Mouse (Mus musculus) urinary bladder, adult 2 months (tissue): Measurements from ENCODE around the gene Tmem229a. TPM values are rescaled to one million over a fixed set of nuclear protein-coding genes. Genes with fewer than 3 reads are reported as not detected.

ENCODE experiments used
- DNase-seq: peaks from one replicate; pipeline ENCODE4 v3.0.0; 2022; ENCODE audit warnings: low spot score
- polyA plus RNA-seq: library from polyadenylated mRNA; depleted of rRNA; stranded (reverse); fragments of >200 nt; gene quantifications from 2 replicates; pipeline ENCODE4 v1.2.3, GENCODE M21; 2012; rRNA removed

The Tmem229a gene
- polyA plus RNA-seq = 9.3 and 12.0 TPM in 2 replicates

DNA sequence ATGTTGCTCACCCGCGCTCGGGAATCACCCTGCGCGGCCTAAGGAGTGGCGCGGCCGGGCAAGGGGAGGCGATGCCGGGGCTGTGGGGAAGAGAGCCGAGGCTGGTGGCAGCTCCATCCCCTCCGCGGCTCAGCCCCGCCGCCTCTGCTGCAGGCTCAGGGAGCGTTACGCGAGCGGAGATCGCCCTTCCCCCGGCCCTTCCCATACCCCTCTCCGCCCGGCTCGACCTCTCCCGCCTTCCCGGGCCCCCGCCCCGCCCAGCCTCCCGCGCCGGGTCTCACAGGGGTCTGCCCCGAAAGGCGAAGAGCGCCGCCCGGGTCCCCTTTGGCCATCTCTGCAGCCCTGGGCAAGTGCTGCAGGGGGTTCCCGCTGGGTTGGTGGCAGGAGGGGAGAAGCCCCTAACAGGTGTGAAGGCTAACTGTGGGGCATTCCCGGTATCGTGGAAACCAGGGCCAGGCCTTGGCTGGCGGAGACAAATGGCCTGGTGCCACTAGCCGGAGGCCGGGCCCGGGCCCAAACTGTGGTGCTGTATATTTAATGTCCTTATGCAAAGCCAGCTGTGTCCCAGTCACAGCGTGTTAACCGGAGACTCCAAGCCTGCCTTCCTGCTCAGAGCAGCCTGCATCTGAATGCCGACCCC lies at the start of gene Tmem229a:
Gene Tmem229a (minus strand): TSS at position 352 of the 640 bp plus-strand sequence.
- no peak for DNase-seq

DNA sequence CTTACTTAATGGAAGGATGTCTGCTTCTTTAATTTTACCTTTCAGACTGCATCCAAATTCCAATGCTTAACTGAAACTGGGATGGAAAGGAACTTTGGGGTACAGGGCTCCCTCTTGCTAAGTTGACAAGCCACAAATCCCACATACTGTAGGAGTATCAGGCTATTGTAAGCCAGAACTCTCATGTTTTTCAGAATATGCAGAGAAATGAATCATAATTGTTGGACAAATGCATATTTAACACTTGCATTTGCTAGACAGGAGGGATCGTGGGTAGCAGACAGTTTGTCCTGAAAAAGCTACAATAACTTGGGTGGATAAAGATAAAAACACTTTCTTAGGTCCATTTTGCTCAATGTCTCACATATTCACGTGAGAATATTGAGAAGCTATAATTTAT lies 37.7 kb upstream of the Tmem229a start:
- no peak for DNase-seq

DNA sequence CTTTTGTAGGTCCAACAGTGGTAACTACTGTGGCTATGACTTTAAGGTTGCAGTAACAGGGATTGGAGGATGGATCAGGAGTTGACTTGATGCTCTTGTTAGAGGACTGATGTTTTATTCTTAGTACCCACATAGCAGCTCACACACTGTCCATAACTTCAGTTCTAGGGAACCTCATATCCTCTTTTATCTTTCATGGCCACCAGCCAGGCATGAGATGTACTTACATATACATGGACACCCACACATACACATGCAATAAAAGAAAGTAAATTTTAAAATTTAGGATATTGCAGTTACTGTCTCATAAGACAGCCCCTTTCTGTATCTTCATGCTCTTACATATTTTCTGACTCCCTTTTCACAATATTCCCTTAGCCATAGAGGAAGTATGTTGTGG lies 33.7 kb upstream of the Tmem229a start:
- no peak for DNase-seq

DNA sequence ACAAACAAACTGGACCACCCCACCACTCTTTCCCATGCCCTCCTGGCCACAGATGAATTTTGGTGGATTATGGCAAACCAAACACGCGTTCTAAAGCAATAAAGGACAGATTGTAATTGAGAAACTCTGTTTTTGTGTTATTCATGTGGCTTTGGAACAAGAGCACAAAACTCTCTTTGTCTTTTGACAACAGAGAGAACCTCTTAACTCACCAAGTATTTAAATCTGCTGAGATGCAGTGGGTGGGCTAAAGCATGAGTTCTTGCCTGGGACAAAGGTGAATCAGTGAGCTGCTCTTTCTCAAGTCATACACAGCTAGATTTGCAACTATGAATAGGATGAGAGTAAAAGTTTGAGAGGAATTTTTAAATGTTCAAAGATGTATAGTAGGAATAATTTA lies 20.1 kb upstream of the Tmem229a start:
- DNase-seq = no peak

DNA sequence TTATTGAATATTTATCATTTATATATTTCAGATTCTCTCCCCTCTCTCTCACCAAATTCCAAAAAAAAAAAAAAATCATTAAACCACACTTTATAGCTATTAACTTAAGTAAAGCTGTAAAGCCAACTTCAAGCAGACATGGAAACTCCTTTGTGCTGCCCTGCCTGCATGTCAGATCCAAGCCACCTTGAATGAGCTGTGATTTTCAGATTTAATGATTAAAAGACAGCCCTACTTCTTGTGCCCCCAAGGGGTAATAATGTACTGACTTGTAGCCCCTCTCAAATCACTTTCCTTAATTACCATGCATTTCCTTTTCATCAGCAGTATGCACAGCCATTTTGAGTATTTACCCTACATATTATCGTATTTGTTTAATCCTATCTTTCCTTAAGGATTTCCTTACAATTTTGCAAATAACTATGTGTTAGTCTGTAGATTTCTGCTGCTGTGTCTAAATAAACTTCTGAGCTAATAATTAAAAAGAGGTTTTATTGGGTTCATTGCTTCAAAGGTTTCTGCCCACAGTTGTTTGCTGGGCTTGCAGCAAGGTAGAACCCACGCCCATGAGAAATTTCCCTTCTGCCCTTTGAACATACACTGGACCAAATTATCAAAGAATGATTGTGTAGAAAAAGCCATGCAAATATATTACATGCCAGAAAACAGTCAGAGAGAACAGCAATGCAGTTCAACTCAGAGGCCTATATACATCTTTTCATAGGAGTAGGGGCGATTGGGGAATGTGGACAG lies 12.6 kb upstream of the Tmem229a start:
- no peak for DNase-seq

DNA sequence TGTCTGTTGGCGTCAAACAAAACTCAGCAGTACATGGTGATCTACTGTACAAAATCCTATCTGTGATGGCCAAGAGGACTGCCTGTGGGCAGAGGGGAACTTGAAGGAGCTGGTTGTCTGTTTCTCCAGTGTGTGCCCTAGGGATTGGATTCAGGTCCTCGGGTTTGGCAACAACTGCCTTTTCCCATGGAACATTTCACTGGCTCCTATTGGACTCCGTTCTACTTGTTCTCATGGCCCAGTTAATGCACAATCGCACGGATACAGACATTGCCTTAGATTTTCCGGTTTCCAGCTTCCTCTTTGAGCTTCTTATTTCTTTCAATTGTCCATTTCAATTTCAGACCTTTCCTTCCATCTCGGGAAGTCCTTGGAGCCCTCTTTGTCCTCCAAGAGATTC lies 11.6 kb upstream of the Tmem229a start:
- DNase-seq = no peak

DNA sequence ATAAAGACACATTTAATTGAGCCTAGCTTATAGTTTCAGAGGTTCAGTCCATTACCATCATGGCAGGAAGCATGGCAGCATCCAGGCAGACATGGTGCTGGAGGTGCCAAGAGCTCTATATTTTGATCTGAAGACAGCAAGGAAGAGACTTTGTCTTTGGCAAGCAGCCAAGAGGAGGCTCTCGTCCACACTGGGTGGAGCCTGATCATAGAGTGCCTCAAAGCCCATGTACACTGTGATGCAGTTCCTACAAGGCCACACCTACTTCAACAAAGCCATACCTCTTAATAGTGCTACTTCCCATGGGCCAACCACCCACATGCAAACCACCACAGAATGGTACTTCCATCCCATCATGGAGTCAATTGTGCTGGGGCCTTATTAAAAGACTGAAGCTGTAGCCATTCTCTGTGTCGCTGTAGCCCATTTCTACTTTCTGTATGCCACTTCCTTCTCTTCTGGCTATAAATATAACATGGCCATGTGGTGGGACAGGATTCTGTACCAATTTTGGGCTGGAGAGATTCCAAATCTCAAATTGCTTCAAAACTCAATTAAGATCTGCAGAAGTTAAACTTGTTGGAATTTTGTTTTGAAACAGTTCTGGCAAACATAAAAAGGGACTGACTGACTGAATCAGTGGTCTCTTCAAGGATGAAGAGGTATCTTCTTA lies 10.0 kb upstream of the Tmem229a start:
- DNase-seq = no peak

DNA sequence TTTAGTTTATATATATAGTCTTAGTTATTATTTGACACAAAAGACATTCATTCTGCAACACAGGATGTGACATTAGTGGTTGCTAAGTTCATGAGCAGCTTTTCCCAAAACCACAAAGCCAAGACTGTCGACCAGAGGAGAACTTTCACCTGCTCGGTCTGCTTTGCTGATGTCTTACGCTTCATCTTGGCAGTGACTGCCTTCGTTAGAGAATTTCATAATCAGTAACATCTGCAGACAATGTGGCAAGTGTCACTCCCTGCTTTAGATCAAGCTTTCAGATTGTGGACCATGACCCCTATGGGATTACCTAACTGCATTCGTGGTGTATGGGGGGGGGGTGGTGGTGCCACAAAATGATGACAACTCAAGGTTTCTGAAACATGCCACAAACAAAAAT lies 7.7 kb upstream of the Tmem229a start:
- no peak for DNase-seq

DNA sequence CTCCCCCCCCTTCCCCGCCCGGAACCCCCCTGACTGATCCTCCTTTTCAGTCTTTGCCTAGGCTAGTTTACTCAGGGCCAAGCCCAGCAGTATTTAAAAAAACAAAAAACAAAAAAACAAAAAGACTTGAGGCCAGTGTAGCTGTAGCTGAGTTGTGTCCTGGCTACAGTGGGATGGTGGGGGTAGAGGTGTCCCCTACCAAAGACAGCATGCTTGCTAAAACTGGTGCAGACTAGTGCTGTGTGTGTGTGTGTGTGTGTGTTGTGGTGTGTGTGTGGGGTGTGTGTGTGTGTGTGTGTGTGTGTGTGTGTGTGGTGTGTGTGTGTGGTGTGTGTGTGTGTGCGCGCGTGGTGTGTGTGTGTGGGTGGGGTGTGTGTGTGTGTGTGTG lies 483 bp upstream of the Tmem229a start:
- no peak for DNase-seq

DNA sequence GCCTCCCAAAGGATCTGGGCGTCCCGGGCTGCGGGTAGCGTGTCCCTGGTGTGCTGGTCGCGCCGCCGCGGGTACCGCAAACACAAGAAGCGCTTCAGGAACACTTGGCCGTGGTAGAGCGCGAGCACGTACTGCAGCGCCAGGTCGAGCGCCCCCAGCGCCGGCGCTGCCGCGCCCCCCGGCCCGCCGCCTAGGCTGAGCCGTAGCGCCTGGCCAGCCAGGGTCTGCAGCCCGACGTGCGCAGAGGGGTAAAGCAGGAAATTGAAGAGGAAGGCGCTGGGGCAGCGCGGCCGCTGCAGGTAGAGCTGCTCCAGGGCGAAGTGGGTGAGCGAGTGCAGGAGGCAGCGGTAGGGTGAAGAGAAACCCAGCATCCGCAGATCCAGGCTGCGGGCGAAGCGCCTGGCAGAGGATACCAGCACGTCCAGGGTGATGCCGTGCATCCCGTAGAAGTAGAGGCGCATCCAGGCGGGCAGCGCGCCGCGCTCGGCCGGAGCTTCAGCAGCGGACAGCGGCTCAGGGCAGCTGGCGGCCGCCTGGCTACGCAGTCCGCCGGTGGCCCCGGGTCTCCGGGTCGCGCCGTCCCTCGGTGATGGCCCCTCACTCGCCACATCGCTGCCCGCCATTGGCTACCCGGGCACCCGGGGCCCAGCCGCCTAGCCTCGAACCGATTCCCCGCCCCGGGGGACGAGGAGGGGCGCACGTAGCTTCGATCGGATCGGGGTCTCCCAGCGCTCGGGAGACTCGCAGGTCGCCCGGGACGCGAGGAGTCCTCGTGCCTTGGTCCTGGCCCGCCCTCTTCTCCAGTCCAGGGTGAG lies 759 bp downstream of the Tmem229a start:
- peak; percentile 44 for DNase-seq

DNA sequence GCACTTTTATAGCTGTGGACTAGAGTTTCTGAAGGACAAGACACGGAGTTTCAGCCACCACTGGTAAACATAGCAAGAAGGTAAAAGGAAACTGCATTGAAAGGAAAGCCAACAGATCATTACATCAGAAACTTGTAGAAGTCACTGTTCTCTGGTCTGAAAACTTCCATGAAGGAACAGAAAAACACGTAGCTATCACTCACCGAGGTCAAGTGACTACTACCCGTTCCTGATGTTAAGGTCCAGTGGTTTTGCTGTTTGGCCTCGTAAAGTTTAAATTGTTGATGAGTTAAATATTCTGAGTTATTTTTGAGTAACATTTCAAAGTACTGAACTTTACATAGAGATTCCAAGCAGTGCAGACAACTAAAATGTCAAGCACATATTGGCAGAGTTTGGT lies 2.0 kb downstream of the Tmem229a start:
- no peak for DNase-seq

DNA sequence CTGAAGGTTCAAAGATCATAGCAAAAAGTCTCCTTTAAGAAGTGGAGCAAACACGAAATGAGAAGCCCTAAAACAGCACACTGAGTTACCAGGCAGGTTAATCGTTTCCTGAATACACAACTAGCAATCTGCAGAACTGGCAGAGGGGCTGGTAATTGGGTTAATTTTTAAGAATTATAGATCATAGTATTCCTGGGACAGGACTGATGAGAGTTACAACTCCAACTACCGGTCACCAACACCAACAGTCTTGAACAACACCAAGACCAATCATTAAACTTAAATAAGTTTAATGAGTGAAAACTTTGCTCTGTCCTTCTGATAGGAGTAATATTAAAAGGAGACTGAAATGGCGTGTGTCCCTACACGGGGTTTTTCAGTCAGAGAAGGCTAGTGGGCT lies 3.8 kb downstream of the Tmem229a start:
- no peak for DNase-seq

DNA sequence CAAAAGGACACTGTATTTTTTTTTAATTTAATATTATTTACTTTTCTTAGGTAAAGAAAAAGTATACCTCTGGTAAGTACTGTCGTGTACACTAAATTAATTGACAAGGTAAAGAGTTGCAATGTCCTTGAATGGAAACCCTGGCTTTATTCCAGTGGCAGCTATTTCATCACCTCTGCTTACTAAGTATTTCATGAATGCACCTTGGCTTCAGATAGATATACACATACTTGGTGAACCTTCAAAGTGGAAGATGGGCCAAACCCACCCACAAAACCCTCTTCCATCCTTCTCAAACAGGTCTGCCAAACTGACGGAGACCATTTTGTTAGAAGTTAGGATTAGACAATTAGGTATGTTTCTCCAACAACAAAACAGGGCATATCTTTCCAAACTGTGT lies 5.4 kb downstream of the Tmem229a start:
- DNase-seq = no peak

DNA sequence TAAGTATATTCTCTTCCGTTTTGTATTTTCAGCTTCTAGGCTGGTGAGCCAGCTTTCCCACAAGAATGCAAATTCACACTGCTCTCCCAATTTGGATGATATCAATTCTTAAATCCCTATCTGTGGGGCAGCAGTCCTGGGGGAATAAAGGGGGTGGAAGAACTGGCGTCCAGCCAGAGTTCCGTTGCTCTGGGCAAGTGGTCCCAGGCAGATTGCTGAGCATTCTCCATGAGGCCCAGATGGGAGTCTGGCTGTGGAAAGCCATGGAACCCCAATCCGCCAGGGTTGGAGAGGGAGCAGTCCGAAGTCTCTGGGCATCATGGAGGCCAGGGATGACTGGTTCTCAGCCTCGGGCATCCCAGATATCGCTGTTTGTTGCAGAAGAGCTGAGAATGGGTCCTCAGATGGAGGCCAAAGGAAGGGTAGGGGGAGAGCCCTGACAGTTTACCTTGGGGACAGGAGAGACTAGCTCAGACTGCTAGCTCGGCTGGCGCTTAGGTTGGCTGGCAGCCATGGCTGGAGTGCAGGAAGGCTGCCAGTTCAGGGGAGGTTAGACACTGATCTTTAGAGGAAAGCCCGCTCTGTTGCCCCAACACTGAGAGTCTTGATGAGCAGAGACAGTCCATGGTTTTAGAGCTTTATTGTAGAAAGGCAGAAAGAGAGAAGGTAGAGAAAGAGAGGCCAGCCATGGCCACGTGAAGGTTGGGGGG lies 30.9 kb downstream of the Tmem229a start:
- no peak for DNase-seq

DNA sequence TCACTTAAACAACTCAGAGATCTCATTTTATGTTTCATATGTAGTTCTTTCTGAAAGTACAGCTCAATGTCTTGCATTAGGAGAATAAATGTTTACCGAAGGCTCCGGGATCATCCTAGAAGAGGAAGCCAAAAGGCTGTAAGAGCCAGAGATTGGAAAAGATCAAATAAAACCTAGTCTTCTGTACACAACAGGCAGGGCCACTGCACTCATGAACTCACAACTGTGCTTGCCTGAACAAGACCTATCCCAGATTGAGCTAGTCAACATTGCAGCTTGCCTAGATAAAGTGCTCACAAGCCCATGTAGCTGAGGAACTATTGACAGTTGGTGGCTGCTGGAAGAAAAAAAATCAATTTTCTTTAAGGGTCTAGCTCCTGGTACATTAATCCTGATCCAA lies 42.5 kb downstream of the Tmem229a start:
- DNase-seq = no peak

DNA sequence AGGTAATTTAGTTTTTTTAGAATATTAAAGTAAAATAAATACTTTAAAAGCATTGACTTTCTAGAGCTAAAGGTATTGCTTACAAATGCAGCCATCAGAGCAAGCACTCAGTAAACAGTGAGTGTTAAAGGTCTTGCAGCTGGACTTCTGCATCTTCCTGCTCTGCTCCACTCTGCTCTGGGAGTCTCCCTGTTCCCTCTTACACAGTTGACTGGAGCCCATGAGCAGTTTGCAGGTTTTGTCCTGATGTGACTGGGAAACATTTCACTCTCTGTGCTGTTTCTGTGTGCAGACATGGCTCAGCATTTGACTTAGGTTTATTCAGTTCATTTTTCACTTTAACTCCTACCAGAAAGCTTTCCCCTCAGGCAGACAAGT lies 45.4 kb downstream of the Tmem229a start:
- no peak for DNase-seq

DNA sequence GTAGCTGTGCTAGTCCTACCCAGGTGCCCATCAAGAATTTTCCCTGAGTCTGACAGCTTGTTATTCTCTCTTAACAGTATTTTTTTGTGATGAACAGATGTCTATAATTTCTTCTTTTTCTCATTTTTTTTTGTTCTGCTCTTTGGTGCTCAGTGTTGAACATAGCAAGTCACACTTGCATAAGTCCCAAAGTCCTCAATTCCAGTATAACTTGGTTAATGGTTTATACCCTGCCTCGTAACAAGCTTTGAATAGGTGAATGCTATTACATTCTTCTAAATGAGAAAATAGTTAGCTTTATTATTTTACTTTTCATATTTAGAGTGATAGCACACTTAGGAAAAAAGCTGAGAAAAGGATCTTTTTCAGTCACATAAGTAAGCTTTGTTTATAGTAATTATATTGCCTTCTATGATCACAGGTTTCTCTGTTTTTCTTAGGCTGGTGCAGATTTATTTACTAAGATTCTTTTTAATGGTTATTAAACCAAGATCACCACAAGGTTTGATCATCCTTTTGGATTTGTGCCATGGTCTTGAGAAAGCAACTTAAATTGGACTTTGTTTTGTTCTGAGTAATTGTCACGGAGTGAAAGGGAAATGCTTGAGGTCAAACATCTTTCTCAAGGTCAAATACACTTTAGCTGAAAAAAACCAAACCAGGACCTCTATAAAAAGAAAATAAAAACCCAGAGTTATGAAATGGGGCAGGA lies 45.9 kb downstream of the Tmem229a start:
- no peak for DNase-seq

DNA sequence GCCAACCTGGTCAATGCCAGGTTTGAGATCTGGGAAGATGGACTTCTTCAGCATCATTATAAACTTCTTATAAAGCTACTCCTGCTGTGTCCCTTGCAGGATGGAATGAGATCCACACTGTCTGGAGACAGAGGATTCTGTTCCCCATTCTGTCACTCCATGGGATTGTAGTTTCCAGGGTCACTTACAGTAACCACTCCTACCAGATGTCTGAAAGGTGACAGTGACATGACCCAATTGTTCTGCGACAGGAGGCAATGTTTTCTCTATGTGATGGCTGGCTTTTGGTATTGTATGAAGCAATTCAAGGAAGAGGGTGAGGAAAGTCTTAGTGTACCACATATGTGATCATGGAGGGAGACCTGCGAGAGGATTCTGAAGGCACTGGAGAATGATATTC lies 48.3 kb downstream of the Tmem229a start:
- DNase-seq = no peak

DNA sequence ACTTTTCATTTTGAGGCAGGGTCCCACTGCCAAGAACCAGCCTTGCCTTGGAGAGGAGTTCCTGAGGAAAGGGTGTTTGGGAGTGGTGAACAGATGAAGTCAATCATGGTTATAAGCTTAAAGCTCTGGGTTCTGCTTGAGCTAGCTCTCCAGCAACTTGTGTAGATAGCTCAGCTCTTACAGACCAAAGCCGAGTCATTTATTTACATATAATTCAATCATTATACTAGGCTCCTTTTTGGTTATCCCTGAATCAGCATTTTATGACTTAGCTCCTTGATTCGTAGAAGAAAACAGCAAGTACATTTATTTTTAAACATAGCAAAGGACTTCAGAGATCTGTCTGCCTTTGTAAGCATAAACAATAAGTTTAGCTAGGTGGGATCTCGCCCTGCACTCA lies 51.0 kb downstream of the Tmem229a start:
- DNase-seq = no peak
